Mouse (Mus musculus): ENCODE results near the gene Tuba1b. TPM values are rescaled to one million over a fixed set of nuclear protein-coding genes. Genes with fewer than 3 reads are reported as not detected.
"Not testable (repeated sequence)": the region's sequence is repeated elsewhere in the genome, so short reads cannot be mapped to it uniquely, and the experiment has no call there.

Gene Tuba1b
- polyA plus RNA-seq, 1 experiment from 2014 or later, result 1,310 TPM

DNA sequence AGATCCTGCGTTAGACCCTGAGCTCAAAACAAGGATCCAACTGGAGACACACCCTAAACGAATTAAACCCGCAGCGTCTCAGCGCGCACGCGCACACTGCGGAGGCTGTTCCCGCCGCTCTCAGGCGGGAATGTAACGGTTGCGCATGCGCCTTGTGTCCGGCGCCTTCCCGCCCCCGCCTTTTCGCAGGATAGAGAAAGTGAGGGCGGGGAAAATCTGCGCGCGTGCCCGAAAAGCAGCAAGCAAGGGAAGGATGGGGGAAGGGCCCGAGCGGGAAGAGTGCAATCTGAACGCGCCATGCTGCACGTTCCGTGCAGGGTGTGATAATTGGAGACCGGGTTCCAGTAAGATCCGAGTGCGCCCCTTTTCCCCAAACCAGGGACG is 540 bp downstream of the Tuba1b start:
- H3K4me2 ChIP-seq, result peak overlapping the region; percentile 93
- H3K4me3 ChIP-seq, result peak overlapping the region; percentile 93
- no peaks in the 10 kb centered on the region for H3K27me3 ChIP-seq
- H3K36me3 ChIP-seq, result peaks cover 6% of the 10 kb centered on the region
- H3K9ac ChIP-seq, result peak overlapping the region; percentile 97
- ATAC-seq (replicated peaks; ENCODE audit: insufficient number of reproducible peaks, insufficient read depth, low FRiP score, low read depth), result peak; percentile 79
- H3K9me3 ChIP-seq (replicated peaks), result no peaks in the 10 kb centered on the region
- peaks cover 23% of the 10 kb centered on the region for H3K4me1 ChIP-seq (replicated peaks)
- under 1% methylated on average over 35 of the region's 35 CpGs for WGBS
- H3K27ac ChIP-seq, result peak overlapping the region; percentile 100

DNA sequence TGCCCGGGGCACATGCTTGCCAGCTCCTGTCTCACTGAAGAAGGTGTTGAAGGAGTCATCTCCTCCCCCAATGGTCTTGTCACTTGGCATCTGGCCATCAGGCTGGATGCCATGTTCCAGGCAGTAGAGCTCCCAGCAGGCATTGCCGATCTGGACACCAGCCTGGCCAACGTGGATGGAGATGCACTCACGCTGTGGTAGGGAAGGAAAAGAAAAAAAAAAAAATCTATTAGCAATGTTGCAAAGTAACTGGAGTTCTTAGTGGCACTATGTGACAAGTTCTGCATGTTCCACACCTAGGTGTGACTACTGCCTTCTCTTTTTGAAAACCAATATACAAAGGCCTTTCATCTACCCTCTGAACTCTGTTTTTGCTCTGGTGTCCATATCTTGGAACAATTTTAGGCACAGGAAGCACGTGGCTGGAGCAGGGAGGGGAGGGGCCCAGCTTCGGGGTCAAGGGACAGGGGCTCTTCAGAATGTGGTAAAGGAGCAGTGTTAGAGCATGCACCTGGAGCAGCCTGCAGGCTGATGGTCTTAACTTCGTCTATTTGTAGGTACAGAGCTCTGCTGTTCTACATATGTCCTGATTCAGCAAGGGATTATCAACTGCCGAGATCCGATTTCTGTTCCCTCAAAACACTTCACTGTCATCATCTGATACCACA is 1.2 kb downstream of the Tuba1b start:
- Histone ChIP-seq H3K9ac (peak overlapping the region; percentile 97), H3K4me1 (replicated peaks) (peaks cover 23% of the 10 kb centered on the region), H3K4me3 (peak overlapping the region; percentile 93), H3K4me2 (peak overlapping the region; percentile 93), H3K27ac (peak overlapping the region; percentile 100)
- 4% methylated on average over 8 of the region's 9 CpGs for WGBS
- H3K36me3 ChIP-seq; ATAC-seq (replicated peaks; ENCODE audit: insufficient number of reproducible peaks, insufficient read depth, low FRiP score, low read depth); H3K27me3 ChIP-seq; H3K9me3 ChIP-seq (replicated peaks): not testable (repeated sequence)

DNA sequence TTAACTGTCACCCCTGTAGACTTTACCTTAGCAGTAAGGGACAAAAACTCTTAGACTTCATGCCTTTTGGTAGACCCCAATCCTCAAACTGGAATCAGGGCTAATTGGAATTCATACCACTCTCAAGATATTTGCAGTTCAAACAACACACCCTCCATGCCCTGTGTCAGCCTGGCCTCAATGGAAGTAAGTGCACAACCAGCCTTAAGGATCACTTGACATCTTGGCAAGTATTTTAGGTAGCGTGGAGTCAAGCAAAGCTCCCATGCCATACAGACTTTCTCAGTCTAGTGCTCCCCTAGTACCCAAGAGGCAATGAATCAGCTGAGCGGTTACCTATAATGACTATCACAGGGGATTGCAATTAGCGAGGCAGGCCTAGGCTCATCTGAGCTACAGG is 3.4 kb downstream of the Tuba1b start:
- Histone ChIP-seq H3K9ac (no peak overlapping the region), H3K9me3 (replicated peaks) (no peaks in the 10 kb centered on the region), H3K4me1 (replicated peaks) (peaks cover 23% of the 10 kb centered on the region), H3K27ac (no peak overlapping the region), H3K27me3 (no peaks in the 10 kb centered on the region), H3K4me2 (no peak overlapping the region), H3K36me3 (peaks cover 6% of the 10 kb centered on the region), H3K4me3 (no peak overlapping the region)
- WGBS, result 75% methylated on average over 3 of the region's 3 CpGs
- no peak for ATAC-seq (replicated peaks; ENCODE audit: insufficient number of reproducible peaks, insufficient read depth, low FRiP score, low read depth)

DNA sequence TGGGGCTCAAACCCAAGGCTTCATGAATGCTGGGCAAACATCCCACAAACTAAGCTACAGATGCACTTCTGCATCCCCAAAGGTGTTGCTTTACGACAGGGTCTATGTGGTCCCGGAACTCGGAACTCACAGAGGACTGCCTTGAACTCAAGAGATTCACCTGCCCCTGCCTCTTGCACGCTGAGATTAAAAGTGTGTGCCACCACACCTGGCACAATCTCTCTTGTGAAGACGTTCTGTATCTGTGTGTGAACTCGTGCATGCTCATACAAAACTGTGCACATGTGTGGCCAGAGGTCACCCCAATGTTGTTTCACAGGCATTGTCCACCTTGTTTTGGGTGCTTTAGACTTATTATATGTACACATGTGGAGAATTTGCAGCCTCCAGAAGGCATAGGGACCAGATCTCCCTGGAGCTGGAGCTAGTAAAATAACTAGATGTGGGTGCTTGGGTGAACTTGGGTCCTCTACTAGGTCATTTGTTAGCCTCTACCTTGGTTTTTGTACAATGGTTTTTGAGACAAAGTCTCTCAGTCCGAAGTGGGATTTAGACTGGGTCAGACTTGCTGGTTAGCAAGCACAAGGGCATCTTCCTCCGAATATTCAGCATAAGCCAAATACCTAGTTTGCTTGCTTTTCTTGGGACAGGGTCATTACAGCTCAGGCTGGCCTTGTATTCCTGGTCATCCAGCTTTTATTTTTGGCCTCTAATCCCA is 4.2 kb downstream of the Tuba1b start:
- H3K9me3 ChIP-seq (replicated peaks), result no peaks in the 10 kb centered on the region
- H3K36me3 ChIP-seq, result peaks cover 6% of the 10 kb centered on the region
- H3K4me3 ChIP-seq, result no peak overlapping the region
- ATAC-seq (replicated peaks; ENCODE audit: insufficient number of reproducible peaks, insufficient read depth, low FRiP score, low read depth), result no peak
- no peak overlapping the region for H3K9ac ChIP-seq
- peak overlapping the region; percentile 22; the same call in 1 of the 2 replicates for H3K27ac ChIP-seq
- H3K4me1 ChIP-seq (replicated peaks), result peaks cover 15% of the 10 kb centered on the region
- H3K27me3 ChIP-seq, result no peaks in the 10 kb centered on the region
- WGBS, result 52% methylated on average over 8 of the region's 8 CpGs
- no peak overlapping the region for H3K4me2 ChIP-seq

DNA sequence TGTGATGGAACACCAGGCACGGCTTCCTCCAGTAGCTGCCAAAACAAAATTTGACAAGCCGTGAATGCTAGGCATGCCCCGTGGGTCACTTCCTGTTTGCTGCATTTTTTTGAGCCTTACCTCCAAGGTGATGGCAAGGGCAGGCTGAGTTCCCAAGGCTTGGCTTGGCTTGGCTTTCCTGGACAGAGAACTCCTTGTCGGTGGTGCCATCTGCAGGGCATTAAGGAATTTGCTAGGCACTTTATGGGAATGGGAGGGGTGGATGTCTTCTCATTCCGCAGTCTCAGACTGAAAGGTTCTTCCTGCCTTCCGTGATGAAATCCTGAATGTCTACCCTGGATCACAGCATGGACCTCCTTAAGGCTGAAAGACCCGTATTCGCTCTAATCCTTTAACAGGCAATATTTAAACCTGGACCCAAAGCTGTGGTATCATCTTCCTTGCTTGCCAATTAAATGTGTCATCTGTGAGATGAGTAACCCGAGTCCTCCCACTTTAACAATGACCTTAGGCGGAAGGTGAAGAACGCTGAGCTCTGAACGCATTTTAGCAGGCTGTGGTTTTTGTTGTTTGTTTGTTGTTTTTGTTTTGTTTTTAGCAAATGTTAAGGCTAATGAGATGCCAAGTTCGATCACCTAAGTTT is 5.6 kb downstream of the Tuba1b start:
- no peak overlapping the region for H3K9ac ChIP-seq

DNA sequence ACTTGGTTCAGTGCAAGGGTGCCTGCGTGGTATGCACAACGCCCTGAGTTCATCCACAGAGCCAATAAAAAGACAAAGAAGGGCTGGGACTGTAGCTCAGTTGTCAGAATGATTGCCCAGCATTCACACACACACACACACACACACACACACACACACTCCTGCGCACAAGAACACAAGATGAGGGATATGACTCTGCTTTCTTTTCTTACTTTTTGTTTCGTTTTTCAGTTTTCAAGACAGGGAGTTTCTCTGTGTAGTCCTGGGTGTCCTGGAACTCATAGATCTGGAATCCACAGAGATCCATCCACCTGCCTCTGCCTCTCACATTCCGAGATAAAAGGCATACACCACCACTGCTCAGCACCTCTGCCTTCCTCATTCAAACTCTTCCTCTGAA is 6.8 kb downstream of the Tuba1b start:
- 77% methylated on average over 5 of the region's 5 CpGs for WGBS
- no peak overlapping the region for H3K4me3 ChIP-seq
- H3K36me3 ChIP-seq, result peaks cover 6% of the 10 kb centered on the region
- ATAC-seq (replicated peaks; ENCODE audit: insufficient number of reproducible peaks, insufficient read depth, low FRiP score, low read depth), result no peak
- no peaks in the 10 kb centered on the region for H3K27me3 ChIP-seq
- H3K27ac ChIP-seq, result no peak overlapping the region
- H3K9me3 ChIP-seq (replicated peaks), result no peaks in the 10 kb centered on the region
- no peak overlapping the region for H3K9ac ChIP-seq
- no peak overlapping the region for H3K4me2 ChIP-seq
- peaks cover 7% of the 10 kb centered on the region for H3K4me1 ChIP-seq (replicated peaks)

More for the DNA sequence above, 5.6 kb downstream of the Tuba1b start:
- Histone ChIP-seq H3K4me2 (no peak overlapping the region), H3K9me3 (replicated peaks) (no peaks in the 10 kb centered on the region), H3K27me3 (no peaks in the 10 kb centered on the region), H3K4me3 (no peak overlapping the region), H3K36me3 (peaks cover 6% of the 10 kb centered on the region), H3K27ac (peak overlapping the region; percentile 54), H3K4me1 (replicated peaks) (peaks cover 11% of the 10 kb centered on the region)
- peak; percentile 70 for ATAC-seq (replicated peaks; ENCODE audit: insufficient number of reproducible peaks, insufficient read depth, low FRiP score, low read depth)
- 16% methylated on average over 13 of the region's 13 CpGs for WGBS

DNA sequence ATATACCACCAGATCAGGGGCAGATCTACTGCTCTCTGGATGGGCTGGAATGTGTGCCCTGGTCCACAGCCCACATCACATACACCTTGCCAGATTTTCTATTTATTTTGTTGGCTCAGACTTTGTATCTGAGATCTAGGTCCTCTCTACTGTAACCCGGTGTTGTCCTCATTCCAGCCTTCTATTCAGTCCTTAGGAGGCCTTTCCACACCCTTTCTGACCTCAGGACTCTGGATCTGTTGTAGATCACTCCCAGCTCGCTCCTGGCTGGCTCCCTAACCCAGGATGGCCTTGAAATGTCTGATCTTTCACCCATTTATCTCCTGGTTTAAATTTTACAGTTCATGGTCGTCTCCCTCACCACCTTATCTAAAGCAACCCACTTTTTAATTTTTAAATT is 9.7 kb downstream of the Tuba1b start:
- no peak overlapping the region for H3K4me2 ChIP-seq
- no peak overlapping the region for H3K4me3 ChIP-seq
- no peaks in the 10 kb centered on the region for H3K36me3 ChIP-seq
- peaks cover 2% of the 10 kb centered on the region; the same call in 1 of the 2 replicates for H3K4me1 ChIP-seq (replicated peaks)
- WGBS, result 56% methylated on average over 3 of the region's 3 CpGs
- no peak overlapping the region for H3K9ac ChIP-seq
- no peak overlapping the region for H3K27ac ChIP-seq
- no peak for ATAC-seq (replicated peaks; ENCODE audit: insufficient number of reproducible peaks, insufficient read depth, low FRiP score, low read depth)
- no peaks in the 10 kb centered on the region for H3K9me3 ChIP-seq (replicated peaks)
- no peaks in the 10 kb centered on the region for H3K27me3 ChIP-seq

DNA sequence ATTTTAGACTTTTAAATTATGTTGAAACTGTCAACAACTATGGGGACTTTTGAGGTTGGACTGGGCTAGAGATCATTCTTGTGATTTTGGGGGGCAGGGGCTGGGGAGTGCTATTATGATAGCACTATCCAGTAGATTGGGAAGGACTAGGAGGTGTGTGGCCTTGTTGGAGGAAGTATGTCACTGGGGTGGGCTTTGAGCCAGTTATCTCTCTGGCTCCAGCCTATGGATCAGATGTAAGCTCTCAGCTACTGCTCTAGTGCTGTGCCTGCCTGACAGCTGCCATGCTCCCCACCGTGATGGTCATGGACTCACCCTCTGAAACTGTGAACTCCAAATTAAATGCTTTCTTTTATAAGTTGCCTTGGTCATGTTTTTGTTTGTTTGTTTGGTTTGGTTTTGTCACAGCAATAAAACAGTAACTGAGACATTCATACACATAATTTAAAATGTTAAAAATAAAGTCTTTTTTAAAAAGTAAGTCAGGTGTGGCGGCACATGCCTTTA is 11.3 kb downstream of the Tuba1b start:
- no peak for ATAC-seq (replicated peaks; ENCODE audit: insufficient number of reproducible peaks, insufficient read depth, low FRiP score, low read depth)
- H3K4me3 ChIP-seq, result no peak overlapping the region

DNA sequence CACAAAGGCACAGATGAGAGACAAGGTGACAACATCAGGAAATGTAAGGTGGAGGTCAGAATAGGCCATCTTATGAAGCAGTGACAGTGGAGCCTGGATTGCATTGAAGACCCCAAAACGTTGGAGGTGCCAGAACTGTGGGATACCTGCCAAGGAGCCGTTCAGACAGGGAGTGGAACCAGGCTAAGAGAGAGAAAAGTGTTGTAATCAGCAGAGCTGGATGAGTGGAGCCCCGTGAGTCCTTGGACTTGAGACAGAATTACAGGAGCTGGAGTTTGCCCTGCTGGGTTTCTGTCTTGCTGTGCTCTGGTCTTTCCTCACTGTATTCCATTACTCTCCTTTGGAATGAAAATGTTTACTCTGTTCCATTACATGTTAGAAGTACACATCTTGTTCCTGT is 11.8 kb downstream of the Tuba1b start:
- Histone ChIP-seq H3K9me3 (replicated peaks) (no peaks in the 10 kb centered on the region), H3K4me2 (no peak overlapping the region), H3K27me3 (no peaks in the 10 kb centered on the region), H3K36me3 (no peaks in the 10 kb centered on the region), H3K4me1 (replicated peaks) (peaks cover 5% of the 10 kb centered on the region), H3K4me3 (no peak overlapping the region), H3K27ac (no peak overlapping the region), H3K9ac (no peak overlapping the region)
- WGBS, result 41% methylated on average over 3 of the region's 3 CpGs
- no peak for ATAC-seq (replicated peaks; ENCODE audit: insufficient number of reproducible peaks, insufficient read depth, low FRiP score, low read depth)

More for the DNA sequence above, 11.3 kb downstream of the Tuba1b start:
- no peak overlapping the region for H3K4me2 ChIP-seq
- H3K4me1 ChIP-seq (replicated peaks), result peaks cover 5% of the 10 kb centered on the region
- no peak overlapping the region for H3K27ac ChIP-seq
- WGBS, result 77% methylated on average over 2 of the region's 2 CpGs
- no peaks in the 10 kb centered on the region for H3K27me3 ChIP-seq
- H3K9ac ChIP-seq, result no peak overlapping the region
- H3K9me3 ChIP-seq (replicated peaks), result no peaks in the 10 kb centered on the region
- no peaks in the 10 kb centered on the region for H3K36me3 ChIP-seq

DNA sequence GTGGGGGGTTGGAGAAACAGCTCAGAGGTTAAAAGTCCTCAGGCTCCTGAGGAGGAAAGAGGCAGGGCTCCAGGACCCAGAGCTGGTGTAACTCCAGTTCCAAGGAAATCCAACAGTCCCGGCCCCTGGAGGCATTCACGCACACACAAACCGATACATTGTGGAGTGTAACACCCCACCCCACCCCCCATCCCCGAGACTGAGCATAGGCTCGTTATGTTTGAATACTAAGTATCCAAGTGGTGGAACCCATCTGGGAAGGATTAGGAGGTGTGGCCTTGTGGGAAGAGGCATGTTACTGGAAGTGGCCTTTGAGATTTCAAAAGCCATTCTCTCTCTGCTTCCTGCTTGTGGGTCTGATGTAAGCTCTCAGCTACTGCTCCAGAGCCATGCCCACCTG is 12.9 kb downstream of the Tuba1b start:
- H3K9ac ChIP-seq, result no peak overlapping the region

DNA sequence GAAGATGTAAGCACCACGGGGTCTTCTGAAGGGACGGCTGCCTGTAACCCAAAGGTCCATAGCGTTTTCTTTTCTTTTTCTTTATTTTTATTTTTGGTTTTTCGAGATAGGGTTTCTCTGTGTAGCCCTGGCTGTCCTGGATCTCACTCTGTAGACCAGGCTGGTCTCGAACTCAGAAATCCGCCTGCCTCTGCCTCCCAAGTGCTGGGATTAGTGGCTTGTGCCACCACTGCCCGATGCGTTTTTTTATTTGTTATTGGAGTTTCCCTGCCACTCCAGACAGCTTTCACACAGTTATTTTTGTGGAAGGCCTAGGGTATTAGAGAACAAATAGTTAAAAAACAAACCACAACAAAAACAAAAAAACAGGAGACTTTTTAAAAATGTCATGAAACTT is 15.9 kb downstream of the Tuba1b start:
- 16% methylated on average over 8 of the region's 8 CpGs for WGBS
- Histone ChIP-seq H3K4me2 (peak overlapping the region; percentile 62), H3K4me3 (peak overlapping the region; percentile 84), H3K27ac (peak overlapping the region; percentile 71), H3K9ac (peak overlapping the region; percentile 53), H3K4me1 (replicated peaks) (peaks cover 26% of the 10 kb centered on the region)
- H3K36me3 ChIP-seq; H3K27me3 ChIP-seq; H3K9me3 ChIP-seq (replicated peaks); ATAC-seq (replicated peaks; ENCODE audit: insufficient number of reproducible peaks, insufficient read depth, low FRiP score, low read depth): not testable (repeated sequence)

More for the DNA sequence above, 12.9 kb downstream of the Tuba1b start:
- WGBS, result 83% methylated on average over 5 of the region's 5 CpGs
- no peaks in the 10 kb centered on the region for H3K27me3 ChIP-seq
- peaks cover 11% of the 10 kb centered on the region for H3K4me1 ChIP-seq (replicated peaks)
- no peak for ATAC-seq (replicated peaks; ENCODE audit: insufficient number of reproducible peaks, insufficient read depth, low FRiP score, low read depth)
- H3K9me3 ChIP-seq (replicated peaks), result no peaks in the 10 kb centered on the region
- no peak overlapping the region for H3K4me2 ChIP-seq
- H3K4me3 ChIP-seq, result no peak overlapping the region
- no peak overlapping the region for H3K27ac ChIP-seq
- H3K36me3 ChIP-seq, result no peaks in the 10 kb centered on the region

All from heart, embryonic 15.5 days (tissue).